Mouse (Mus musculus) urinary bladder, postnatal 10 days (tissue): ENCODE measurements around the gene Cers6.

Experiments used
- DNase-seq: peaks from one replicate; pipeline ENCODE4 v3.0.0; 2022; ENCODE audit warnings: low spot score

Cers6 gene

DNA sequence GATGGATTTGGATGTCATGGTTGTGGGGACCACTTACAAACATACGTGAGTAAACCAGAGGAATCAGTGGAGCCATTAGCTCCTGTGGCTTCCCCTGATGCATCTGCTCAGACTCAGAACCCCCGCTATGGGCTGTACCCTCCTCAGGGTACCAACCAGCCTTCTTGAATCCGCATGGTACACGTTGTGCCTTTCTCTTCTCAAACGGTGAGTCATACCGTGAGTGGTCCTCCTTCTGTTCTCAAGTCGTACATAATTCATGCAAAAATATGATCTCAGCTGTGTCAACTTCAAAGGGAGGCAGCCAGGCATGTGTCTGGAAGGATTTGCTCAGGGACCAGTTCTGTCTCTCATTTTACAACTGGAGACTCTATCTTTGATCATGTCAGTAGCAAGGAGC, 23.3 kb downstream of the Cers6 start:
- no peak for DNase-seq

GRCm38 (mm10) chr2:68885206-68885605, 24.0 kb downstream of the Cers6 start:
- no peak for DNase-seq

GRCm38 (mm10) chr2:68885766-68886496, 24.7 kb downstream of the Cers6 start:
- DNase-seq: no peak

DNA sequence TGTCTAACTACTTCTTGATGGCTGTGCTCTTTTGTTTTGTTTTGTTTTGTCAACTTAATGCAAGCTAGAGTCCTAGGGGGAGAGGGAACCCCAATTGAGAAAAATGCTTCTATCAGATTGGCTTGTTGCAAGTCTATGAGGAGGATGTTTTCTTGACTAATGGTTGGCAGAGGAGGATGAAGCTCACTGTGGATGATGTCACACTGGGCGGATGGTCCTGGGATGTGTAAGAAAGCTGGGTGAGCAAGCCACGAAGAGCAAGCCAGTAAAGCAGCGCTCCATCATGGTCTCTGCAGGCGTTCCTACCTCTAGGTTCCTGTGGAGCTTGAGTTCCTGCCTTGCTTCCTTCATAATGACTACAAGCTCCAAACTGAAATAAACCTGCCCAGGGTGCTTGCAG, 25.4 kb downstream of the Cers6 start:
- no peak for DNase-seq

- DNase-seq: no peak
Measured at GRCm38 (mm10) chr2:68888094-68888705, 27.0 kb downstream of the Cers6 start.

- DNase-seq: no peak
Measured at GRCm38 (mm10) chr2:68889661-68890170, 28.5 kb downstream of the Cers6 start.

GRCm38 (mm10) chr2:68892476-68892875, 31.2 kb downstream of the Cers6 start:
- DNase-seq: no peak

DNA sequence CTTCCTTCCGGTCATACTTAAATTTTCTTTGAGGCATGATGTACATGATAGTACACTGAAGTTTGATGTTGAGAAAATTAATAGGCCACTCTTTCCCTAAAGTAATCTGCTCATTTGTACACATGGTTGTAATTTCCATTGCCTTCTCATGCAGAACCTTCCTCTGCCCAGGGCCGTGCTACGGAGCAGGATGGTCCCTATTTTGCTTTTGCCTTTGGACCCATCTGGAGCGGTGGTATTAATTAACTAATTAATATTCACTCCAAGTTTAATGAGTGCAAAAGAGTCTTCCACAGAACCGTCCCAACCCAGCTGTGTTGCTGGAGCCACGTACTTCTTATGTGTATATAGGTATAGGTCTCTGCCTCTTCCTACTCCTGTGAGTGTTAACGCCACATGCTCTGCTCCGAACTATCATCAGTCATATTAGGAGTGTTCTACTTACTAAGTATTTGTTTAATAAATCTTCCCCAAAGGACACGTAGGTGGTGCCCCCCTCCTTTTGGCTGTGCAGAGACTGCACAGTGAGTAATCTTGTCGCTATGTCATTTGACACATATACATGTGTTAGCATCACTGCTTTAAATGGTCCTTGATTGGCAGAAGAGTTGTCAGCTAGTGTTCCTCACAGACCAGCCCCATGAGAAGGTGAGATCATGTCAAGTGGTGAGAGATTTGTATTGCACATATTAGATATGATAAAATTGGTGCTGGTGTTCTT, 34.0 kb downstream of the Cers6 start:
- no peak for DNase-seq

GRCm38 (mm10) chr2:68896196-68896595, 35.0 kb downstream of the Cers6 start:
- DNase-seq: no peak

- no peak for DNase-seq
Measured at GRCm38 (mm10) chr2:68899770-68900521, 38.7 kb downstream of the Cers6 start.

DNA sequence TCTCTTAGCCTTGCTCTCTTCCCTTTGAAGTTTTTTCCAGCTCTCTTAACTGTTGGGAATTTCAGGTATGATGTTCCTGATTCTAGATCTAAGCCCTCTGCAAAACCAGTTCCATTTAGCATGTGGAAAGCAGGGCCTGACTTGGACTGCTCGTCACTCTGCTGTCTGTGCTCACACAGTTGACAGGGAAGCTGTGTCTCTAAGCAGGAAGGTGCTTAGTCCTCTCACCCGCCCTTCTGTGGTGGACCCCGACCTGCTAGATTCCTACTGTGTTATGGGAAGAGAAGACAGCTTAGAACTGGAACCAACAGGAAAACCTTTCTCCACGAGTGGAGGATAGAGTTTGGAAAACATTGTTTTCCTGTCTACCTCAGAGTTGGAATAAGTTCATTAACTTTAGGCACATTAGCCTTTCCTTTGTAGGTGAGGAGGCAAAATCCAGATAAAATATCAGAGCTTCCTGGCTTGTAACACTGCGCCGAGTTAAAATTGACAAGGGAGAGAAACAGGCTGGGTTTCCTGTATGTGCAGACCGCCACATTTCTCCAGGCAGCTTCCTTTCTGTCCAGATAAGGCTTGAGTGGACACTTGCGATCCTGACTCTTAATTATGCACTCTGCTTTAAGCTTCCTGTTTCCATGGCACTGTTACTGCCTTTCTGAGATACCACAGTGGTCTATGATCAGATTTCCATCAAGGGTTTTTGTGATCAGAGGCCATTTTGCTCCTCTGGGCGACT, 39.6 kb downstream of the Cers6 start:
- DNase-seq: no peak

- DNase-seq: no peak
Measured at GRCm38 (mm10) chr2:68901708-68902107, 40.5 kb downstream of the Cers6 start.

- DNase-seq: no peak
Measured at GRCm38 (mm10) chr2:68902546-68902945, 41.3 kb downstream of the Cers6 start.

DNA sequence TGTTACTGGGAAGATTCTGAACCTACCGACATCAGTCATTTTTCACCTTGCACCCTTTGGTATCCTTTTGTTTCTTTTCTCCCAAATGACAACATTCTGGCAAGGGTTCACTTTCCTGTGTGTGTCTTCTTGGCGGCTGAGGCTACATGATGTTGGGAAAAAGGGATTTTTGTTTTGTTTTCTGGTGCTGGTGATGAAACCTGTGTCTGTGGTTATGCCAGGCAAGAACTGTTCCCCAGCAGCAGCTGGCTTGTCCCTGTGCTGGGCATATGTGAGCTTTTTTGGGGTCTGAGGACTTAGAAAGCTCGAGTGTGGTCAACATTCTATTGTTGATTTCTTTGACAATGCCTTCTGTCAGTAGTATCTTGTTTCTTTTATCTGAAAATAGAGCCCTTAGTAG, 45.7 kb downstream of the Cers6 start:
- no peak for DNase-seq

GRCm38 (mm10) chr2:68907721-68908463, 46.7 kb downstream of the Cers6 start:
- no peak for DNase-seq

DNA sequence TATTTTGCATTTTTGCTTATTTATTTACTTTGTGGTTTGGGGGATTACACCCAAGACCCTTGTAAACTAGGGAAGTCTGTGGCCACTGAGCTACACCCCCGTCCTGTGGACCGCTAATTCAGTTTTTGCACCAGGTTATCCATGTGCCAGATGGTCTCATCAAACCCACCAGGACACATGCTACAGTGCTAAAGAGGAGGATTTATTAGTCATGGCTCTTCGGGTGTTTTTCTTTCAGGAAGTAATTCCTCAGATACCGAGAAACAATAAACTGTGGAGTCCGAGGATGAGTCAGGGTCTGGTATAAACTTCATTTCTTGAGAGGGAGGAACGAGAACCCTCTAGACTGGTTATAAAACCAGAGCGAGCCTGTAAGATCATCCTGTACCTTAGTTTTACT, 49.5 kb downstream of the Cers6 start:
- no peak for DNase-seq

- DNase-seq: no peak
Measured at GRCm38 (mm10) chr2:68911587-68912483, 50.6 kb downstream of the Cers6 start.

- DNase-seq: no peak
Measured at GRCm38 (mm10) chr2:68915742-68916141, 54.5 kb downstream of the Cers6 start.

DNA sequence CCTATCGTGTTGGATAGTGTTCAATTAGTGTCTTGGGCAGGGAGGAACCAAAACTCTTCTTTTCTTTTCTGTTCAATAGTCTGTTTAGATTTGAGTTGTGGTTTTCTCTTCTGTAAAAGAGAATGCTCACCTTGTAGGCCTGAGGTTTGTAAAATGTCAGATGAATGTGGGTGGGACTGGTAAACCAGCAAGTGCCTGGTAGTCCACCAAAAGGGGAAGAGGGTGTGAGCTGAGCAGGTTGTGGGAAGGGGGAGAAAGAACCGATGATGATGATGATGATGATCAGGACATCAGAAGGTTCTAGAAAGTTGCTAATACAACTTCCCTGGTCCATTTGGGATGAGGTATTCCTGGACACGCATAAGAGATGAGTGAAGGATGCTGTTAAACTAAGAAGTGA, 55.1 kb downstream of the Cers6 start:
- DNase-seq: no peak

GRCm38 (mm10) chr2:68917010-68917409, 55.8 kb downstream of the Cers6 start:
- no peak for DNase-seq
